Mouse (Mus musculus) cortical plate, adult 2 months (tissue): ENCODE results near the gene Ssx2ip. TPM values are rescaled to one million over a fixed set of nuclear protein-coding genes. Genes with fewer than 3 reads are reported as not detected.

Experiments
- H3K27ac ChIP-seq: fragments of 200-500 bp; 2 replicates; pipeline ENCODE4 v1.5.1; 2012; ENCODE audit warnings: low read length, control low read depth, inconsistent platforms; ENCODE audit not compliant: insufficient read depth
- H3K4me1 ChIP-seq: fragments of 200-500 bp; 2 replicates; pipeline ENCODE4 v1.6.1; 2011; ENCODE audit warnings: low read length; ENCODE audit not compliant: control insufficient read depth, insufficient read depth
- H3K4me3 ChIP-seq: fragments of 200-500 bp; 2 replicates; pipeline ENCODE4 v1.5.1; 2011; ENCODE audit warnings: mild to moderate bottlenecking, low read length, control low read depth; ENCODE audit not compliant: insufficient read depth
- CTCF ChIP-seq: fragments of 200-500 bp; IDR thresholded peaks from 2 replicates; pipeline ENCODE4 v1.5.1; 2011; ENCODE audit warnings: mild to moderate bottlenecking, control low read depth, low read length; ENCODE audit not compliant: insufficient read depth; ENCODE audit errors: extremely low read depth
- POLR2A ChIP-seq: fragments of 200-500 bp; IDR thresholded peaks from 2 replicates; pipeline ENCODE4 v1.6.1; 2011; ENCODE audit warnings: mild to moderate bottlenecking, low read length, control low read depth; ENCODE audit not compliant: insufficient read depth; ENCODE audit errors: extremely low read depth
- polyA plus RNA-seq: library from polyadenylated mRNA; depleted of rRNA; stranded (reverse); fragments of >200 nt; gene quantifications from 2 replicates; pipeline ENCODE4 v1.2.3, GENCODE M21; 2012

The Ssx2ip gene
- polyA plus RNA-seq, 1 experiment, result 40.7 TPM

GRCm38 (mm10) chr3:146403770-146404169, 672 bp upstream of the Ssx2ip start:
- TF ChIP-seq CTCF (no peak), POLR2A (no peak)
- H3K27ac ChIP-seq, result peak overlapping the region; percentile 95
- peaks cover 9% of the 10 kb centered on the region for H3K4me1 ChIP-seq
- H3K4me3 ChIP-seq, result peak overlapping the region; percentile 91

- peak overlapping the region; percentile 92 for H3K27ac ChIP-seq
- peaks cover 9% of the 10 kb centered on the region for H3K4me1 ChIP-seq
- peak overlapping the region; percentile 91 for H3K4me3 ChIP-seq
- TF ChIP-seq CTCF (no peak), POLR2A (no peak)
These were observed 968 bp downstream of the Ssx2ip start for GRCm38 (mm10) chr3:146405213-146406006.

GRCm38 (mm10) chr3:146406007-146406341, 1.5 kb downstream of the Ssx2ip start:
- Histone ChIP-seq H3K27ac (no peak overlapping the region), H3K4me3 (peak overlapping the region; percentile 91), H3K4me1 (peaks cover 10% of the 10 kb centered on the region)
- TF ChIP-seq CTCF (no peak), POLR2A (no peak)

- TF ChIP-seq CTCF, result no peak
- no peak for TF ChIP-seq POLR2A
- Histone ChIP-seq H3K4me1 (peaks cover 17% of the 10 kb centered on the region), H3K27ac (no peak overlapping the region), H3K4me3 (peak overlapping the region; percentile 21; the same call in 1 of the 2 replicates)
These were observed 2.8 kb downstream of the Ssx2ip start for GRCm38 (mm10) chr3:146407086-146407721.

GRCm38 (mm10) chr3:146410114-146410513, 5.7 kb downstream of the Ssx2ip start:
- Histone ChIP-seq H3K4me3 (no peak overlapping the region), H3K27ac (no peak overlapping the region), H3K4me1 (peaks cover 17% of the 10 kb centered on the region)
- no peak for TF ChIP-seq CTCF
- TF ChIP-seq POLR2A, result no peak

GRCm38 (mm10) chr3:146412008-146412407, 7.6 kb downstream of the Ssx2ip start:
- no peak for TF ChIP-seq POLR2A
- TF ChIP-seq CTCF, result no peak

GRCm38 (mm10) chr3:146412480-146412879, 8.0 kb downstream of the Ssx2ip start:
- TF ChIP-seq POLR2A (no peak), CTCF (no peak)
- H3K4me3 ChIP-seq, result no peak overlapping the region
- H3K4me1 ChIP-seq, result peaks cover 11% of the 10 kb centered on the region
- no peak overlapping the region for H3K27ac ChIP-seq

More at GRCm38 (mm10) chr3:146412008-146412407, 7.6 kb downstream of the Ssx2ip start:
- Histone ChIP-seq H3K4me1 (peaks cover 13% of the 10 kb centered on the region), H3K4me3 (no peak overlapping the region), H3K27ac (no peak overlapping the region)

- peaks cover 8% of the 10 kb centered on the region for H3K4me1 ChIP-seq
- no peak overlapping the region for H3K4me3 ChIP-seq
- no peak for TF ChIP-seq POLR2A
- TF ChIP-seq CTCF, result no peak
- no peak overlapping the region for H3K27ac ChIP-seq
These were observed 8.6 kb downstream of the Ssx2ip start for GRCm38 (mm10) chr3:146413016-146413415.

GRCm38 (mm10) chr3:146413992-146414391, 9.6 kb downstream of the Ssx2ip start:
- Histone ChIP-seq H3K27ac (no peak overlapping the region), H3K4me3 (no peak overlapping the region), H3K4me1 (peaks cover 8% of the 10 kb centered on the region)
- TF ChIP-seq CTCF (no peak), POLR2A (no peak)

- H3K4me1 ChIP-seq, result peaks cover 10% of the 10 kb centered on the region
- TF ChIP-seq CTCF (no peak), POLR2A (no peak)
- no peak overlapping the region for H3K27ac ChIP-seq
- no peak overlapping the region for H3K4me3 ChIP-seq
These were observed 10.1 kb downstream of the Ssx2ip start for GRCm38 (mm10) chr3:146414555-146414954.
